In the genomic region with DNA sequence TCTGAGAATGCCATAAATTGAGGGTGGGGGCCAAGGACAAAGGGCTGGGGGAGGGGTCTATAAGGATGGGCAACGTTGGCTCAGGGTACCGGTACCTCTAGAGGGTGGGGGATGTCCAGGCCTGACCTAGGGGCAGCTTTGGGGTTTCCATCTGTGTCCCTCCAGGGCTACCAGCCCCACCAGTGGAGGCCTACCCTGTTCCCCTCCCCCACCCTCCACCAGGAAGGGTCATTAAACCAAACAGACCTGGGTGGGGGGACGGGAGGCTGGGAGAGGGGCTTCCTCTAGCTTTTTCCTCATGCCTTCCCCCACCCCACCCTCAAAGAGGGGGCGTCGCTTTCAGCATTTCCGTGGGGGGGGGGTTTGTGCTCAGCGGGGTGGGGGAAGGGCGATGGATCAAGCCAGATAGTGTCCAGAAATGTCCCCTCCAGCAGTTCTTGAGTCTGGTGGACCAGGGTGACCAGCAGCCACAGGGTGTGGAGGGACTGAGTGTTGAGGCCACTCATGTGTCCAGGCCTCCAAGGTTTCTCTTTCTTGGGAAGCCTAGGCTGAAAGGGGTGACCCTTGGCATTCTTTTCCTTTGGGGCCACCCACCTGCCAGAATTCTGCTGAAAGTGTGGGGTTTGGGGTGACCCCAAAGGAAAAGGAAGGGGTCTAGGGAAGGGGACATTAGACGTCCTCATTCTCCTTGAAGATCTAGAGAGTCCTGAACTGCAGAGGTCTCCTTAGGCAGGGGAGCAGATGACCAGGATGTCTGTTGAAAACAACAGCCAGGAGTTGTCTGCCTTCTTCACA, we compare ENCODE assay signal across 9 mouse cellular contexts. TPM values are rescaled to one million over a fixed set of nuclear protein-coding genes. Genes with fewer than 3 reads are reported as not detected.
A peak's percentile ranks its signal among the peaks of the same experiment; 100 is the strongest.
DNase-seq lines count a peak whose midpoint lies in the region; ATAC-seq and TF ChIP-seq lines count a peak whose summit lies in the region.
"Had no signal": no experiment of that assay in that cellular context is flagged by ENCODE, and none has a peak within 500 bp of the region (broad histone marks: within the 10 kb centered on the region; RNA-seq: fewer than 3 reads in every experiment).

No protein-coding gene starts in this region.

- H3K4me1 ChIP-seq in kidney, postnatal 0 days (replicated peaks; ENCODE audit: insufficient read depth, low read length) = peaks cover 34% of the 10 kb centered on the region
- peaks cover 83% of the 10 kb centered on the region for H3K4me1 ChIP-seq in forebrain, embryonic 10.5 days
- peaks cover 63% of the 10 kb centered on the region for H3K4me1 ChIP-seq in intestine, embryonic 16.5 days (ENCODE audit: control insufficient read depth, insufficient read depth, low read length)
- peaks cover 61% of the 10 kb centered on the region for H3K4me1 ChIP-seq in neural tube, embryonic 12.5 days

- H3K9me3 ChIP-seq in kidney, postnatal 0 days (replicated peaks; ENCODE audit: low read length) = no peaks in the 10 kb centered on the region
- H3K9me3 ChIP-seq in forebrain, embryonic 10.5 days = no peaks in the 10 kb centered on the region
- H3K9me3 ChIP-seq in intestine, embryonic 16.5 days (ENCODE audit: control insufficient read depth, low read length) = no peaks in the 10 kb centered on the region
- H3K9me3 ChIP-seq in neural tube, embryonic 12.5 days = no peaks in the 10 kb centered on the region

- no peak for DNase-seq in kidney, postnatal 0 days (ENCODE audit: low spot score)
- DNase-seq in kidney, adult 8-10 months = no peak
- DNase-seq in forebrain, embryonic 10.5 days (ENCODE audit: extremely low spot score, low spot score) = no peak
- DNase-seq in layer of hippocampus, postnatal 25 days (ENCODE audit: extremely low spot score in 1 of 2, low spot score in 1 of 2) = no peak
- no peak for DNase-seq in thymus, postnatal 25 days
- DNase-seq in layer of hippocampus, adult 9-11 months = no peak

- no peak for TF ChIP-seq CTCF in kidney, postnatal 0 days (IDR thresholded peaks at IDR 0.05; ENCODE audit: low read depth)

- ATAC-seq in kidney, postnatal 0 days (replicated peaks; ENCODE audit: low FRiP score, low read depth) = no peak
- ATAC-seq in intestine, embryonic 16.5 days = no peak
- ATAC-seq in neural tube, embryonic 12.5 days (ENCODE audit: low FRiP score, low read depth) = no peak

- H3K4me2 ChIP-seq in kidney, postnatal 0 days (ENCODE audit: low read length) = peak overlapping the region; percentile 68
- H3K4me2 ChIP-seq in intestine, embryonic 16.5 days (ENCODE audit: low read depth, low read length) = peak overlapping the region; percentile 83
- H3K4me2 ChIP-seq in neural tube, embryonic 12.5 days (replicated peaks) = peak overlapping the region; percentile 93

- H3K36me3 ChIP-seq in kidney, postnatal 0 days (ENCODE audit: insufficient read depth, low read length) = peaks cover 16% of the 10 kb centered on the region
- H3K36me3 ChIP-seq in forebrain, embryonic 10.5 days (replicated peaks) = peaks cover 38% of the 10 kb centered on the region
- H3K36me3 ChIP-seq in intestine, embryonic 16.5 days (ENCODE audit: control insufficient read depth, insufficient read depth, low read length) = peaks cover 21% of the 10 kb centered on the region; the same call in 1 of the 2 replicates
- H3K36me3 ChIP-seq in neural tube, embryonic 12.5 days = peaks cover 33% of the 10 kb centered on the region

- H3K27me3 ChIP-seq in kidney, postnatal 0 days (ENCODE audit: insufficient read depth, low read length) = no peaks in the 10 kb centered on the region
- H3K27me3 ChIP-seq in forebrain, embryonic 10.5 days (ENCODE audit: poor library complexity, severe bottlenecking) = peaks cover 11% of the 10 kb centered on the region
- no peaks in the 10 kb centered on the region for H3K27me3 ChIP-seq in intestine, embryonic 16.5 days (replicated peaks; ENCODE audit: control insufficient read depth, insufficient read depth, low read length)
- H3K27me3 ChIP-seq in neural tube, embryonic 12.5 days (replicated peaks) = no peaks in the 10 kb centered on the region

- H3K9ac ChIP-seq in kidney, postnatal 0 days (ENCODE audit: low read depth, low read length) = peak overlapping the region; percentile 25; the same call in 1 of the 2 replicates
- peak overlapping the region; percentile 100 for H3K9ac ChIP-seq in intestine, embryonic 16.5 days (ENCODE audit: low read depth, low read length)
- H3K9ac ChIP-seq in neural tube, embryonic 12.5 days = peak overlapping the region; percentile 94

- H3K4me3 ChIP-seq in kidney, postnatal 0 days (replicated peaks; ENCODE audit: low read depth, low read length) = peak overlapping the region; percentile 91
- peak overlapping the region; percentile 98 for H3K4me3 ChIP-seq in forebrain, embryonic 10.5 days
- peak overlapping the region; percentile 99 for H3K4me3 ChIP-seq in intestine, embryonic 16.5 days (ENCODE audit: low read length)
- H3K4me3 ChIP-seq in neural tube, embryonic 12.5 days = peak overlapping the region; percentile 97

- WGBS in kidney, postnatal 0 days = 21% methylated on average over 9 of the region's 9 CpGs
- WGBS in forebrain, embryonic 10.5 days = 26% methylated on average over 9 of the region's 9 CpGs
- WGBS in intestine, embryonic 16.5 days = 23% methylated on average over 9 of the region's 9 CpGs
- 20% methylated on average over 9 of the region's 9 CpGs for WGBS in neural tube, embryonic 12.5 days

- peak overlapping the region; percentile 98 for H3K27ac ChIP-seq in kidney, postnatal 0 days
- H3K27ac ChIP-seq in forebrain, embryonic 10.5 days = peak overlapping the region; percentile 95
- peak overlapping the region; percentile 99 for H3K27ac ChIP-seq in intestine, embryonic 16.5 days (ENCODE audit: low read length)
- peak overlapping the region; percentile 42; the same call in 1 of the 2 replicates for H3K27ac ChIP-seq in neural tube, embryonic 12.5 days

RNA-seq across cellular contexts. Expression of a gene that starts 2.3 kb away (rescaled TPM):
- polyA plus RNA-seq in kidney, postnatal 0 days (2015; fragmentation: Nextera tagmentation; extraction: Ambion mirVana) = 4.1 and 4.5 TPM in 2 replicates
- 12.5 and 13.0 TPM in 2 replicates for polyA plus RNA-seq in forebrain, embryonic 10.5 days (2016; fragmentation: Nextera tagmentation; extraction: Ambion mirVana)
- 19.4 and 22.1 TPM in 2 replicates for polyA plus RNA-seq in intestine, embryonic 16.5 days (2015; fragmentation: Nextera tagmentation; extraction: Ambion mirVana)
- polyA plus RNA-seq in neural tube, embryonic 12.5 days (2016; fragmentation: Nextera tagmentation; extraction: Ambion mirVana) = 4.9 and 7.7 TPM in 2 replicates
- total RNA-seq in layer of hippocampus, postnatal 25 days (2021) = 1 to 10 TPM; 4.6 to 6.9 TPM

RNA-seq across cellular contexts. Expression of a gene that starts 8.1 kb away (rescaled TPM):
- 120 and 137 TPM in 2 replicates for polyA plus RNA-seq in kidney, postnatal 0 days (2015; fragmentation: Nextera tagmentation; extraction: Ambion mirVana)
- 112 and 116 TPM in 2 replicates for polyA plus RNA-seq in forebrain, embryonic 10.5 days (2016; fragmentation: Nextera tagmentation; extraction: Ambion mirVana)
- 105 and 116 TPM in 2 replicates for polyA plus RNA-seq in intestine, embryonic 16.5 days (2015; fragmentation: Nextera tagmentation; extraction: Ambion mirVana)
- 185 and 186 TPM in 2 replicates for polyA plus RNA-seq in neural tube, embryonic 12.5 days (2016; fragmentation: Nextera tagmentation; extraction: Ambion mirVana)
- 100 to 1,000 TPM; 428 to 450 TPM for total RNA-seq in layer of hippocampus, postnatal 25 days (2021)

RNA-seq across cellular contexts. Expression of a gene that starts 12.3 kb away (rescaled TPM):
- polyA plus RNA-seq in kidney, postnatal 0 days (2015; fragmentation: Nextera tagmentation; extraction: Ambion mirVana) = 1.6 and 1.8 TPM in 2 replicates
- polyA plus RNA-seq in forebrain, embryonic 10.5 days (2016; fragmentation: Nextera tagmentation; extraction: Ambion mirVana) = 0.28 and 0.48 TPM in 2 replicates
- polyA plus RNA-seq in intestine, embryonic 16.5 days (2015; fragmentation: Nextera tagmentation; extraction: Ambion mirVana) = 0.68 and 0.69 TPM in 2 replicates
- 1.1 and 1.3 TPM in 2 replicates for polyA plus RNA-seq in neural tube, embryonic 12.5 days (2016; fragmentation: Nextera tagmentation; extraction: Ambion mirVana)
- 1 to 10 TPM; 6.6 to 6.7 TPM for total RNA-seq in layer of hippocampus, postnatal 25 days (2021)

RNA-seq across cellular contexts. Expression of a gene that starts 18.4 kb away (rescaled TPM):
- 4.8 and 21.6 TPM in 2 replicates for polyA plus RNA-seq in kidney, postnatal 0 days (2015; fragmentation: Nextera tagmentation; extraction: Ambion mirVana)
- 1.9 TPM in 1 of 2 replicates, not detected in the other for polyA plus RNA-seq in forebrain, embryonic 10.5 days (2016; fragmentation: Nextera tagmentation; extraction: Ambion mirVana)
- polyA plus RNA-seq in intestine, embryonic 16.5 days (2015; fragmentation: Nextera tagmentation; extraction: Ambion mirVana) = 2.1 and 7.8 TPM in 2 replicates
- 28.4 and 40.5 TPM in 2 replicates for polyA plus RNA-seq in neural tube, embryonic 12.5 days (2016; fragmentation: Nextera tagmentation; extraction: Ambion mirVana)
- total RNA-seq in layer of hippocampus, postnatal 25 days (2021) = not detected
- total RNA-seq: gastrocnemius, postnatal 4 days had no signal

RNA-seq across cellular contexts. Expression of a gene that starts 20.4 kb away (rescaled TPM):
- 44.9 and 49.0 TPM in 2 replicates for polyA plus RNA-seq in kidney, postnatal 0 days (2015; fragmentation: Nextera tagmentation; extraction: Ambion mirVana)
- polyA plus RNA-seq in forebrain, embryonic 10.5 days (2016; fragmentation: Nextera tagmentation; extraction: Ambion mirVana) = 61.8 and 65.7 TPM in 2 replicates
- 34.1 and 37.2 TPM in 2 replicates for polyA plus RNA-seq in intestine, embryonic 16.5 days (2015; fragmentation: Nextera tagmentation; extraction: Ambion mirVana)
- polyA plus RNA-seq in neural tube, embryonic 12.5 days (2016; fragmentation: Nextera tagmentation; extraction: Ambion mirVana) = 60.5 and 62.6 TPM in 2 replicates
- total RNA-seq in layer of hippocampus, postnatal 25 days (2021) = 10 to 100 TPM; 55.5 to 56.2 TPM

Comparison
In these comparisons a context has a peak if more than half of its experiments do, and no peak if none do; other contexts are left out.
1. H3K27ac ChIP-seq: peak in every context shown above with its lines; median percentile 99 in intestine, embryonic 16.5 days; 98 in kidney, postnatal 0 days; 95 in forebrain, embryonic 10.5 days; 42 in neural tube, embryonic 12.5 days.
2. H3K9ac ChIP-seq: peak in every context shown above with its lines; median percentile 100 in intestine, embryonic 16.5 days; 94 in neural tube, embryonic 12.5 days; 25 in kidney, postnatal 0 days.